Mouse (Mus musculus) hindbrain, postnatal 0 days (tissue): ENCODE measurements around the gene Rapgef5. TPM values are rescaled to one million over a fixed set of nuclear protein-coding genes. Genes with fewer than 3 reads are reported as not detected.
A peak's percentile ranks its signal among the peaks of the same experiment; 100 is the strongest.

Experiments used
- ATAC-seq: fragments of 200-750 bp; cut with Nextera tagmentation; 2 replicates; pipeline ENCODE4 v1.8.0; 2017; ENCODE audit warnings: mild to moderate bottlenecking, moderate TSS enrichment, moderate library complexity
- DNase-seq: peaks from one replicate; pipeline ENCODE4 v3.0.0-alpha.2; 2015; ENCODE audit warnings: low spot score
- H3K27ac ChIP-seq: fragments of 300-500 bp; sonication (generic); 2 replicates; pipeline ENCODE4 v1.5.1; 2014; ENCODE audit warnings: mild to moderate bottlenecking
- H3K27me3 ChIP-seq: fragments of 300-500 bp; sonication (generic); 2 replicates; pipeline ENCODE4 v1.6.1; 2014; ENCODE audit warnings: low read length, mixed read lengths; ENCODE audit not compliant: insufficient read depth
- H3K36me3 ChIP-seq: fragments of 300-500 bp; sonication (generic); 2 replicates; pipeline ENCODE4 v1.6.1; 2014; ENCODE audit warnings: low read length, mixed read lengths; ENCODE audit not compliant: insufficient read depth
- H3K4me1 ChIP-seq: fragments of 300-500 bp; sonication (generic); 2 replicates; pipeline ENCODE4 v1.6.1; 2014; ENCODE audit warnings: antibody characterized with exemption, low read length, mixed read lengths; ENCODE audit not compliant: insufficient read depth
- H3K4me2 ChIP-seq: fragments of 300-500 bp; sonication (generic); 2 replicates; pipeline ENCODE4 v1.6.1; 2014; ENCODE audit warnings: low read depth, mild to moderate bottlenecking, low read length, moderate library complexity, mixed read lengths
- H3K4me3 ChIP-seq: fragments of 300-500 bp; sonication (generic); 2 replicates; pipeline ENCODE4 v1.5.1; 2014; ENCODE audit warnings: low read length
- H3K9ac ChIP-seq: fragments of 300-500 bp; sonication (generic); replicated peaks from 2 replicates; pipeline ENCODE4 v1.6.1; 2014; ENCODE audit warnings: mild to moderate bottlenecking, low read length, moderate library complexity, mixed read lengths
- H3K9me3 ChIP-seq: fragments of 300-500 bp; sonication (generic); 2 replicates; pipeline ENCODE4 v1.6.1; 2016; ENCODE audit warnings: low read length, mixed read lengths
- CTCF ChIP-seq: IDR thresholded peaks from 2 replicates; pipeline ENCODE4 v1.5.1; 2016; ENCODE audit warnings: antibody characterized with exemption, control low read depth, low read depth
- WGBS: fragments of 180-500 bp; shearing (Covaris S2); extraction: QIAGEN DNeasy Blood & Tissue Kit; methylation state at CpG from one replicate; pipeline ENCODE4 v1.1.7; 2014; 5-methylcytosine and 5-hydroxymethylcytosine counted together
- polyA plus RNA-seq: library from polyadenylated mRNA; unstranded; fragments of >200 nt; fragmentation: Nextera tagmentation; extraction: Ambion mirVana; gene quantifications from 2 replicates; pipeline ENCODE4 v1.2.1, GENCODE M21; 2015
- total RNA-seq: library from RNA; depleted of rRNA; stranded (reverse); fragments of >200 nt; gene quantifications from 2 replicates; pipeline ENCODE4 v1.2.3, GENCODE M21; 2014

Gene Rapgef5
- total and polyA plus RNA-seq, 2 experiments from 2014 or later: 25.5 to 38.4 TPM

GRCm38 (mm10) chr12:117702291-117702690 is 186.0 kb downstream of the Rapgef5 start:
- Histone ChIP-seq H3K36me3 (no peaks in the 10 kb centered on the region), H3K4me3 (no peak overlapping the region), H3K27ac (no peak overlapping the region), H3K4me2 (no peak overlapping the region), H3K9ac (no peak overlapping the region), H3K27me3 (no peaks in the 10 kb centered on the region), H3K4me1 (0 out of 2 replicates have a peak, but pooled peaks cover 5% of the 10 kb centered on the region), H3K9me3 (no peaks in the 10 kb centered on the region)
- WGBS: 84% methylated on average over 8 of the region's 8 CpGs
- DNase-seq (no peak), ATAC-seq (no peak)
- no peak for TF ChIP-seq CTCF

GRCm38 (mm10) chr12:117702928-117703327 is 186.6 kb downstream of the Rapgef5 start:
- Histone ChIP-seq H3K27ac (no peak overlapping the region), H3K4me3 (no peak overlapping the region), H3K27me3 (no peaks in the 10 kb centered on the region), H3K9me3 (no peaks in the 10 kb centered on the region), H3K9ac (no peak overlapping the region), H3K36me3 (no peaks in the 10 kb centered on the region), H3K4me2 (no peak overlapping the region), H3K4me1 (0 out of 2 replicates have a peak, but pooled peaks cover 5% of the 10 kb centered on the region)
- ATAC-seq (no peak), DNase-seq (no peak)
- TF ChIP-seq CTCF: no peak
- 87% methylated on average over 9 of the region's 9 CpGs for WGBS

GRCm38 (mm10) chr12:117703413-117703812 is 187.1 kb downstream of the Rapgef5 start:
- H3K4me2 ChIP-seq: no peak overlapping the region
- ATAC-seq: no peak
- no peaks in the 10 kb centered on the region for H3K9me3 ChIP-seq
- H3K9ac ChIP-seq: no peak overlapping the region
- no peaks in the 10 kb centered on the region for H3K27me3 ChIP-seq
- no peaks in the 10 kb centered on the region for H3K36me3 ChIP-seq
- no peak for DNase-seq
- 0 out of 2 replicates have a peak, but pooled peaks cover 5% of the 10 kb centered on the region for H3K4me1 ChIP-seq
- H3K4me3 ChIP-seq: no peak overlapping the region
- WGBS: 37% methylated on average over 2 of the region's 2 CpGs
- 0 out of 2 replicates have a peak overlapping the region, but pooled peaks have one; percentile 5 for H3K27ac ChIP-seq
- TF ChIP-seq CTCF: no peak

- Histone ChIP-seq H3K36me3 (no peaks in the 10 kb centered on the region), H3K4me3 (no peak overlapping the region), H3K4me1 (0 out of 2 replicates have a peak, but pooled peaks cover 5% of the 10 kb centered on the region), H3K27ac (no peak overlapping the region), H3K9ac (no peak overlapping the region), H3K9me3 (no peaks in the 10 kb centered on the region), H3K4me2 (no peak overlapping the region), H3K27me3 (no peaks in the 10 kb centered on the region)
- no peak for TF ChIP-seq CTCF
- no peak for DNase-seq
- no peak for ATAC-seq
- 76% methylated on average over 3 of the region's 3 CpGs for WGBS
These were observed 189.0 kb downstream of the Rapgef5 start for GRCm38 (mm10) chr12:117705308-117705707.

GRCm38 (mm10) chr12:117709280-117709679 is 193.0 kb downstream of the Rapgef5 start:
- no peak for ATAC-seq
- Histone ChIP-seq H3K36me3 (no peaks in the 10 kb centered on the region), H3K9me3 (no peaks in the 10 kb centered on the region), H3K27me3 (no peaks in the 10 kb centered on the region), H3K4me3 (no peak overlapping the region), H3K4me1 (no peaks in the 10 kb centered on the region), H3K9ac (no peak overlapping the region), H3K27ac (no peak overlapping the region), H3K4me2 (no peak overlapping the region)
- no peak for TF ChIP-seq CTCF
- DNase-seq: no peak
- WGBS: 42% methylated on average over 12 of the region's 12 CpGs

- no peak for TF ChIP-seq CTCF
- no peak overlapping the region for H3K27ac ChIP-seq
- H3K9me3 ChIP-seq: no peaks in the 10 kb centered on the region
- H3K4me2 ChIP-seq: no peak overlapping the region
- no peak overlapping the region for H3K4me3 ChIP-seq
- H3K36me3 ChIP-seq: no peaks in the 10 kb centered on the region
- ATAC-seq: no peak
- no peak overlapping the region for H3K9ac ChIP-seq
- WGBS: 91% methylated on average over 6 of the region's 6 CpGs
- DNase-seq: no peak
- no peaks in the 10 kb centered on the region for H3K27me3 ChIP-seq
- H3K4me1 ChIP-seq: no peaks in the 10 kb centered on the region
These were observed 196.2 kb downstream of the Rapgef5 start for GRCm38 (mm10) chr12:117712474-117712873.

GRCm38 (mm10) chr12:117713616-117714015 is 197.3 kb downstream of the Rapgef5 start:
- WGBS: 27% methylated on average over 6 of the region's 6 CpGs
- H3K4me3 ChIP-seq: no peak overlapping the region
- ATAC-seq (no peak), DNase-seq (no peak)
- no peaks in the 10 kb centered on the region for H3K9me3 ChIP-seq
- no peaks in the 10 kb centered on the region for H3K4me1 ChIP-seq
- no peak overlapping the region for H3K9ac ChIP-seq
- H3K36me3 ChIP-seq: no peaks in the 10 kb centered on the region
- H3K27me3 ChIP-seq: no peaks in the 10 kb centered on the region
- H3K4me2 ChIP-seq: no peak overlapping the region
- no peak for TF ChIP-seq CTCF
- H3K27ac ChIP-seq: no peak overlapping the region
